Mouse (Mus musculus) hindbrain, embryonic 11.5 days (tissue): ENCODE measurements around the gene Ifna6. TPM values are rescaled to one million over a fixed set of nuclear protein-coding genes. Genes with fewer than 3 reads are reported as not detected.
A peak's percentile ranks its signal among the peaks of the same experiment; 100 is the strongest.
"Not testable (repeated sequence)": the region's sequence is repeated elsewhere in the genome, so short reads cannot be mapped to it uniquely, and the experiment has no call there.

Experiments
- ATAC-seq: fragments of 200-750 bp; cut with Nextera tagmentation; 2 replicates; pipeline ENCODE4 v1.8.0; 2017; ENCODE audit warnings: mild to moderate bottlenecking, moderate TSS enrichment, moderate library complexity; ENCODE audit not compliant: low FRiP score
- DNase-seq: peaks from one replicate; pipeline ENCODE4 v3.0.0-alpha.2; 2015; ENCODE audit warnings: low spot score
- H3K27ac ChIP-seq: fragments of 300-500 bp; sonication (generic); 2 replicates; pipeline ENCODE4 v1.5.1; 2014; ENCODE audit warnings: mild to moderate bottlenecking, low read depth, low read length
- H3K27me3 ChIP-seq: fragments of 300-500 bp; sonication (generic); 2 replicates; pipeline ENCODE4 v1.6.1; 2014; ENCODE audit warnings: mild to moderate bottlenecking, low read length, moderate library complexity, mixed read lengths; ENCODE audit not compliant: control insufficient read depth, insufficient read depth
- H3K36me3 ChIP-seq: fragments of 300-500 bp; sonication (generic); 2 replicates; pipeline ENCODE4 v1.6.1; 2014; ENCODE audit warnings: mild to moderate bottlenecking, low read length, moderate library complexity, mixed read lengths; ENCODE audit not compliant: control insufficient read depth, insufficient read depth
- H3K4me1 ChIP-seq: fragments of 300-500 bp; sonication (generic); replicated peaks from 2 replicates; pipeline ENCODE4 v1.6.1; 2014; ENCODE audit warnings: low read length, mixed read lengths; ENCODE audit not compliant: control insufficient read depth, insufficient read depth
- H3K4me2 ChIP-seq: fragments of 300-500 bp; sonication (generic); replicated peaks from 2 replicates; pipeline ENCODE4 v1.6.1; 2014; ENCODE audit warnings: mild to moderate bottlenecking, low read depth, low read length
- H3K4me3 ChIP-seq: fragments of 300-500 bp; sonication (generic); 2 replicates; pipeline ENCODE4 v1.5.1; 2014; ENCODE audit warnings: low read depth, low read length
- H3K9ac ChIP-seq: fragments of 300-500 bp; sonication (generic); 2 replicates; pipeline ENCODE4 v1.6.1; 2014; ENCODE audit warnings: low read depth, low read length
- H3K9me3 ChIP-seq: fragments of 300-500 bp; sonication (generic); 2 replicates; pipeline ENCODE4 v1.6.1; 2016; ENCODE audit warnings: low read length; ENCODE audit not compliant: control insufficient read depth
- WGBS: fragments of 180-500 bp; shearing (Covaris S2); extraction: QIAGEN DNeasy Blood & Tissue Kit; methylation state at CpG from one replicate; pipeline ENCODE4 v1.1.7; 2014; 5-methylcytosine and 5-hydroxymethylcytosine counted together
- polyA plus RNA-seq: library from polyadenylated mRNA; unstranded; fragments of >200 nt; fragmentation: Nextera tagmentation; extraction: Ambion mirVana; gene quantifications from 2 replicates; pipeline ENCODE4 v1.2.1, GENCODE M21; 2014

The Ifna6 gene
- polyA plus RNA-seq, 1 experiment from 2014 or later = not detected

GRCm38 (mm10) chr4:88797097-88797496 is 30.1 kb upstream of the Ifna6 start, which contains the start of gene Gm13279:
TSS of gene Gm13279 (plus strand) at chr4:88797397.
- not testable (repeated sequence) for H3K27me3 ChIP-seq, H3K4me2 ChIP-seq, H3K4me1 ChIP-seq, ATAC-seq, H3K36me3 ChIP-seq, H3K4me3 ChIP-seq, H3K9ac ChIP-seq, DNase-seq, H3K9me3 ChIP-seq, H3K27ac ChIP-seq
- no CpG with 5 or more reads among the region's 28 CpGs for WGBS

DNA sequence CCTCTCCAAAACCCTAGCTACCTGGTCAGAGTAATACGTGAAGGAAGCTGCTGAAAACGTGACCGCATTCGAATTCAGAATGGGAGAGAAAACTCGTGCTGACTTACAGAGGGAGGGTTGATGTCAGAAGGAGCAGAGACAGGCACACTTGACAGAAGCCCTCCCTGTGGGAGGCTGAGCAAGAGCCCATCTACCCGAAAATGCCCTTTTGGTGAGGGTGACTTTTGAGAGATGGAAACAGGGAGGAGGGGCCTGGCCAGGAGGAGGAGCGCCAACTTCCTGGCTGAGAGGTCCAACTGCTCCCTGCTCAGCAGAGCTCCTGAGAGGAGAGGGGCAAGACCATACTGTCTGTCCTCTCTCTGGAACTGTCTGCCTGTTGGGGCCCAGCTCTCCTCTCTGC is 27.9 kb upstream of the Ifna6 start, which contains the start of gene Gm13285:
Gm13285 (plus strand) TSS at position 301 of the 400 bp plus-strand sequence.
- WGBS = 17% methylated on average over 2 of the region's 7 CpGs
- ATAC-seq, H3K4me1 ChIP-seq, H3K9ac ChIP-seq, H3K4me3 ChIP-seq, H3K27ac ChIP-seq, H3K9me3 ChIP-seq, H3K27me3 ChIP-seq, H3K36me3 ChIP-seq, H3K4me2 ChIP-seq, DNase-seq: not testable (repeated sequence)

- not testable (repeated sequence) for DNase-seq, H3K4me3 ChIP-seq, H3K27me3 ChIP-seq, H3K36me3 ChIP-seq, H3K4me2 ChIP-seq, H3K27ac ChIP-seq, H3K9ac ChIP-seq, H3K4me1 ChIP-seq, ATAC-seq, H3K9me3 ChIP-seq
- no CpG with 5 or more reads among the region's 29 CpGs for WGBS
Measured at GRCm38 (mm10) chr4:88802954-88803353, 24.3 kb upstream of the Ifna6 start, which contains the start of gene Gm13287. TSS of gene Gm13287 (plus strand) at chr4:88803254.

DNA sequence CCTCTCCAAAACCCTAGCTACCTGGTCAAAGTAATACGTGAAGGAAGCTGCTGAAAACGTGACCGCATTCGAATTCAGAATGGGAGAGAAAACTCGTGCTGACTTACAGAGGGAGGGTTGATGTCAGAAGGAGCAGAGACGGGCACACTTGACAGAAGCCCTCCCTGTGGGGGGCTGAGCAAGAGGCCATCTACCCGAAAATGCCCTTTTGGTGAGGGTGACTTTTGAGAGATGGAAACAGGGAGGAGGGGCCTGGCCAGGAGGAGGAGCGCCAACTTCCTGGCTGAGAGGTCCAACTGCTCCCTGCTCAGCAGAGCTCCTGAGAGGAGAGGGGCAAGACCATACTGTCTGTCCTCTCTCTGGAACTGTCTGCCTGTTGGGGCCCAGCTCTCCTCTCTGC is 22.0 kb upstream of the Ifna6 start, which contains the start of gene Gm13288:
Gm13288 (plus strand) TSS at position 301 of the 400 bp plus-strand sequence.
- not testable (repeated sequence) for H3K36me3 ChIP-seq, ATAC-seq, H3K4me2 ChIP-seq, H3K9ac ChIP-seq, H3K27ac ChIP-seq, H3K4me3 ChIP-seq, H3K27me3 ChIP-seq, H3K9me3 ChIP-seq, H3K4me1 ChIP-seq, DNase-seq
- no CpG with 5 or more reads among the region's 8 CpGs for WGBS

GRCm38 (mm10) chr4:88805761-88806160 is 21.5 kb upstream of the Ifna6 start:
- H3K4me2 ChIP-seq, H3K36me3 ChIP-seq, H3K9me3 ChIP-seq, H3K27me3 ChIP-seq, H3K4me1 ChIP-seq, H3K9ac ChIP-seq, H3K27ac ChIP-seq, ATAC-seq, DNase-seq, H3K4me3 ChIP-seq: not testable (repeated sequence)
- WGBS = 0% methylated on average over 6 of the region's 34 CpGs

- no peaks in the 10 kb centered on the region for H3K27me3 ChIP-seq
- no peak within 1 kb of the TSS for H3K4me2 ChIP-seq
- DNase-seq (no peak), ATAC-seq (no peak)
- no peak within 1 kb of the TSS for H3K27ac ChIP-seq
- no peak within 1 kb of the TSS for H3K9ac ChIP-seq
- WGBS = 75% methylated on average over 3 of the region's 3 CpGs
- no peaks in the 10 kb centered on the region for H3K9me3 ChIP-seq
- H3K36me3 ChIP-seq = no peaks in the 10 kb centered on the region
- H3K4me3 ChIP-seq = no peak within 1 kb of the TSS
- H3K4me1 ChIP-seq = no peaks in the 10 kb centered on the region
Measured at GRCm38 (mm10) chr4:88815928-88816327, 11.3 kb upstream of the Ifna6 start, which contains the start of gene Ifna7. TSS of gene Ifna7 (plus strand) at chr4:88816228.

DNA sequence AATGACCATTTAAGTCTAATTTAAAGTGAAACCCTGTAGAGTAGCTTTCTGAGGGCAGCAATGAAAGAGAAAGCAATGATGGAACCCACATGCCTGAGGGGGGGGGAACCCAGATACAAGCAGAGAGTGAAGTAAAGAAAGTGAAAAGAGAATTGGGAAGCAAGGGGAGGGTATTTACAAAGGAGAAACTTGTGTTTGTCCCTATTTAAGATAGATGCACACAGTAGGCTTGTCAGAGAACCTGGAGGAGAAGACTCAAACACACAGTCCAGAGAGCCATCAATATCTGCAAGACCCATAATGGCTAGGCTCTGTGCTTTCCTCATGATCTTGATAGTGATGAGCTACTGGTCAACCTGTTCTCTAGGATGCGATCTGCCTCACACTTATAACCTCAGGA is 7.6 kb upstream of the Ifna6 start, which contains the start of gene Ifna11:
Ifna11 (plus strand) TSS at position 301 of the 400 bp plus-strand sequence.
- DNase-seq (no peak), ATAC-seq (no peak)
- H3K4me2 ChIP-seq = no peak within 1 kb of the TSS
- H3K36me3 ChIP-seq = no peaks in the 10 kb centered on the region
- H3K4me1 ChIP-seq = no peaks in the 10 kb centered on the region
- H3K9me3 ChIP-seq = no peaks in the 10 kb centered on the region
- no peak within 1 kb of the TSS for H3K4me3 ChIP-seq
- H3K27ac ChIP-seq = no peak within 1 kb of the TSS
- H3K9ac ChIP-seq = no peak within 1 kb of the TSS
- 81% methylated on average over 1 of the region's 1 CpGs for WGBS
- no peaks in the 10 kb centered on the region for H3K27me3 ChIP-seq

- Histone ChIP-seq H3K4me3 (no peak overlapping the region), H3K9ac (no peak overlapping the region), H3K4me2 (no peak overlapping the region), H3K4me1 (no peaks in the 10 kb centered on the region), H3K27ac (no peak overlapping the region), H3K36me3 (no peaks in the 10 kb centered on the region), H3K9me3 (no peaks in the 10 kb centered on the region), H3K27me3 (no peaks in the 10 kb centered on the region)
- DNase-seq (peak; percentile 27), ATAC-seq (no peak)
- 27% methylated on average over 4 of the region's 4 CpGs for WGBS
Measured at GRCm38 (mm10) chr4:88822995-88823394, 4.2 kb upstream of the Ifna6 start.

- Histone ChIP-seq H3K36me3 (no peaks in the 10 kb centered on the region), H3K9me3 (no peaks in the 10 kb centered on the region), H3K4me3 (no peak overlapping the region), H3K9ac (no peak overlapping the region), H3K4me2 (no peak overlapping the region), H3K27me3 (no peaks in the 10 kb centered on the region), H3K27ac (no peak overlapping the region), H3K4me1 (no peaks in the 10 kb centered on the region)
- DNase-seq (peak; percentile 53), ATAC-seq (no peak)
- 35% methylated on average over 4 of the region's 4 CpGs for WGBS
Measured at GRCm38 (mm10) chr4:88830523-88830922, 3.3 kb downstream of the Ifna6 start.
